Mouse (Mus musculus) kidney, postnatal 10 days (tissue): ENCODE results near the gene Ifna5.
"Not testable (repeated sequence)": the region's sequence is repeated elsewhere in the genome, so short reads cannot be mapped to it uniquely, and the experiment has no call there.

Experiments used
- DNase-seq: peaks from one replicate; pipeline ENCODE4 v3.0.0; 2021; ENCODE audit warnings: mixed read lengths

Gene Ifna5

DNA sequence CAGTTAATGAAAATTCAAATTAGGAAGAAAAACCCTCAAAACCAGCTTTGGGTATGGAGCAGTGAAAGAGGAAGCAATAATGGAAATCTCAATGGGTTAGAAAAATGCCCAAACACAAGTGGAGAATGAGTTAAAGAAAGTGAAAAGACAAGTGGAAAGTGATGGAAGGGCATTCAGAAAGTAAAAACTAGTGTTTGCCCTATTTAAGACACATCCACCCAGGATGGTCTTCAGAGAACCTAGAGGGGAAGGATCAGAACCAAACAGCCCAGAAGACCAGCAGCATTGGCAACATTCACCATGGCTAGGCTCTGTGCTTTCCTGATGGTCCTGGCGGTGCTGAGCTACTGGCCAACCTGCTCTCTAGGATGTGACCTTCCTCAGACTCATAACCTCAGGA lies at the start of gene Ifna5:
Ifna5 (plus strand) TSS at position 301 of the 400 bp plus-strand sequence.
- DNase-seq, result not testable (repeated sequence)

- peak; percentile 84 for DNase-seq
These were observed 46.9 kb upstream of the Ifna5 start, which contains the start of gene Gm13277 for GRCm38 (mm10) chr4:88788402-88788801. Gm13277 (plus strand) TSS chr4:88788632.

DNA sequence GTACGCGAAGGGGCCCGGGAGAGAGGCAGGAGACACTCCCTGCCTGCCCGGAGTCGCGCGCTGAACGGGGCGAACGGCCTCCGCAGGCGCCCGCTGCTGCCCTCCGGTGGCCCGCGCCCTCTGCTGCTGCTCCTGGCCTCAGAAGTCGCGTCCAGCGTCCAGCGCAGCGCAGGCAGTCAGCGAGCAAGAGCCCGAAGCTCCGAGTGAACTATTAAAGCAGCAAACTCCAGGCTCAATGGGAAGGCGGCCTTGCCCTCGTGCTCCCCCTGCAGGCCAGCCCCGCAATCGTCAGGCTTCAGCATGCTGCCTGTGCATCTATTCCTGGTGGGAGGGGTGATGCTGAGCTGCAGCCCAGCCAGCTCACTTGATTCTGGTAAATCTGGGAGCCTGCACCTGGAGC lies 44.1 kb upstream of the Ifna5 start, which contains the start of gene Gm13278:
Gm13278 (plus strand) TSS at position 301 of the 400 bp plus-strand sequence.
- not testable (repeated sequence) for DNase-seq

DNA sequence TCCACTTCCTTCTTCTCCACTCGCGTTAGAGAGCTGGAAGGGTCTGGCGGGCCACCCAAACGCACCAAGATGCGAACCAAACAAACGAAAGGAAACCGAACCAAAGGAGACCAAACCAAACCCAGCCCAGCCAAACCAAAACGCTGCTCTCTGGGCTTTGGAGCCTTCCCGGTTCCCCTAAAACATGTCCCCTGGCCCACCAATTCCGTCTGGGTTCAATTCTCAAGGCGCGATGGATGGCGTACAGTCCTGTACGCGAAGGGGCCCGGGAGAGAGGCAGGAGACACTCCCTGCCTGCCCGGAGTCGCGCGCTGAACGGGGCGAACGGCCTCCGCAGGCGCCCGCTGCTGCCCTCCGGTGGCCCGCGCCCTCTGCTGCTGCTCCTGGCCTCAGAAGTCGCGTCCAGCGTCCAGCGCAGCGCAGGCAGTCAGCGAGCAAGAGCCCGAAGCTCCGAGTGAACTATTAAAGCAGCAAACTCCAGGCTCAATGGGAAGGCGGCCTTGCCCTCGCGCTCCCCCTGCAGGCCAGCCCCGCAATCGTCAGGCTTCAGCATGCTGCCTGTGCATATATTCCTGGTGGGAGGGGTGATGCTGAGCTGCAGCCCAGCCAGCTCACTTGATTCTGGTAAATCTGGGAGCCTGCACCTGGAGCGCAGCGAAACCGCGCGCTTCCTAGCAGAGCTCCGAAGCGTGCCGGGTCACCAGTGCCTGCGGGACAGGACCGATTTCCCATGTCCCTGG lies 41.2 kb upstream of the Ifna5 start, which contains the start of gene Gm13275:
Gm13275 (plus strand) TSS at position 552 of the 740 bp plus-strand sequence.
- DNase-seq, result peak; percentile 50

- not testable (repeated sequence) for DNase-seq
These were observed 38.2 kb upstream of the Ifna5 start, which contains the start of gene Gm13279 for GRCm38 (mm10) chr4:88797097-88797496. Gm13279 (plus strand) TSS chr4:88797397.

GRCm38 (mm10) chr4:88799365-88799764 lies 36.0 kb upstream of the Ifna5 start, which contains the start of gene Gm13285:
Gm13285 (plus strand) TSS chr4:88799665.
- DNase-seq, result not testable (repeated sequence)

DNA sequence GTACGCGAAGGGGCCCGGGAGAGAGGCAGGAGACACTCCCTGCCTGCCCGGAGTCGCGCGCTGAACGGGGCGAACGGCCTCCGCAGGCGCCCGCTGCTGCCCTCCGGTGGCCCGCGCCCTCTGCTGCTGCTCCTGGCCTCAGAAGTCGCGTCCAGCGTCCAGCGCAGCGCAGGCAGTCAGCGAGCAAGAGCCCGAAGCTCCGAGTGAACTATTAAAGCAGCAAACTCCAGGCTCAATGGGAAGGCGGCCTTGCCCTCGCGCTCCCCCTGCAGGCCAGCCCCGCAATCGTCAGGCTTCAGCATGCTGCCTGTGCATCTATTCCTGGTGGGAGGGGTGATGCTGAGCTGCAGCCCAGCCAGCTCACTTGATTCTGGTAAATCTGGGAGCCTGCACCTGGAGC lies 32.4 kb upstream of the Ifna5 start, which contains the start of gene Gm13287:
Gm13287 (plus strand) TSS at position 301 of the 400 bp plus-strand sequence.
- DNase-seq, result not testable (repeated sequence)

DNA sequence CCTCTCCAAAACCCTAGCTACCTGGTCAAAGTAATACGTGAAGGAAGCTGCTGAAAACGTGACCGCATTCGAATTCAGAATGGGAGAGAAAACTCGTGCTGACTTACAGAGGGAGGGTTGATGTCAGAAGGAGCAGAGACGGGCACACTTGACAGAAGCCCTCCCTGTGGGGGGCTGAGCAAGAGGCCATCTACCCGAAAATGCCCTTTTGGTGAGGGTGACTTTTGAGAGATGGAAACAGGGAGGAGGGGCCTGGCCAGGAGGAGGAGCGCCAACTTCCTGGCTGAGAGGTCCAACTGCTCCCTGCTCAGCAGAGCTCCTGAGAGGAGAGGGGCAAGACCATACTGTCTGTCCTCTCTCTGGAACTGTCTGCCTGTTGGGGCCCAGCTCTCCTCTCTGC lies 30.1 kb upstream of the Ifna5 start, which contains the start of gene Gm13288:
Gm13288 (plus strand) TSS at position 301 of the 400 bp plus-strand sequence.
- not testable (repeated sequence) for DNase-seq

DNA sequence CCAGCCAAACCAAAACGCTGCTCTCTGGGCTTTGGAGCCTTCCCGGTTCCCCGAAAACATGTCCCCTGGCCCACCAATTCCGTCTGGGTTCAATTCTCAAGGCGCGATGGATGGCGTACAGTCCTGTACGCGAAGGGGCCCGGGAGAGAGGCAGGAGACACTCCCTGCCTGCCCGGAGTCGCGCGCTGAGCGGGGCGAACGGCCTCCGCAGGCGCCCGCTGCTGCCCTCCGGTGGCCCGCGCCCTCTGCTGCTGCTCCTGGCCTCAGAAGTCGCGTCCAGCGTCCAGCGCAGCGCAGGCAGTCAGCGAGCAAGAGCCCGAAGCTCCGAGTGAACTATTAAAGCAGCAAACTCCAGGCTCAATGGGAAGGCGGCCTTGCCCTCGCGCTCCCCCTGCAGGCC lies 29.6 kb upstream of the Ifna5 start:
- peak; percentile 53 for DNase-seq

- no peak for DNase-seq
These were observed 19.4 kb upstream of the Ifna5 start, which contains the start of gene Ifna7 for GRCm38 (mm10) chr4:88815928-88816327. Ifna7 (plus strand) TSS chr4:88816228.

GRCm38 (mm10) chr4:88819659-88820058 lies 15.7 kb upstream of the Ifna5 start, which contains the start of gene Ifna11:
Ifna11 (plus strand) TSS chr4:88819959.
- no peak for DNase-seq

DNA sequence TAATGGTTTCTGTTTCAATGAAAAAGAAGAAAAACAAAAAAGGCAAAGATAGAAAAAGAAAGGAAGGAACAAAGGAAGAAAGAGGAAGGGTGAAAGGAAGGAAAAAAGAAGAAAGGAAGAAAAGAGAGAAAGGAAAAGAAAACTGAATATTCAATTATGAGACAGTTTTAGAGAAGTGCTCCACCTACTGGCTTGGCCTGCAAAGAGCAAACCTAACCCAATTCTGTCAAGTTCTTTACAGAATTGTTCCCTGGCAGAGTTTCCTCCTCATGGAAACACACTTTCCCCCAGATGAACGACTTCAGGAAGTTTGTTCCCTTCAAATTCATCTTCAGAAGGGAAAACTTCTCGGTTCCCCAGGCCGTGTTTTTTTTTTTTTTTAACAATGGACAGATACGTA lies 12.3 kb upstream of the Ifna5 start:
- DNase-seq, result peak; percentile 31

GRCm38 (mm10) chr4:88827116-88827515 lies 8.2 kb upstream of the Ifna5 start, which contains the start of gene Ifna6:
Ifna6 (plus strand) TSS chr4:88827416.
- not testable (repeated sequence) for DNase-seq

GRCm38 (mm10) chr4:88830523-88830922 lies 4.8 kb upstream of the Ifna5 start:
- peak; percentile 43 for DNase-seq

GRCm38 (mm10) chr4:88838828-88839227 lies 3.5 kb downstream of the Ifna5 start:
- DNase-seq, result peak; percentile 15

- DNase-seq, result no peak
These were observed 4.7 kb downstream of the Ifna5 start for GRCm38 (mm10) chr4:88840058-88840457.

DNA sequence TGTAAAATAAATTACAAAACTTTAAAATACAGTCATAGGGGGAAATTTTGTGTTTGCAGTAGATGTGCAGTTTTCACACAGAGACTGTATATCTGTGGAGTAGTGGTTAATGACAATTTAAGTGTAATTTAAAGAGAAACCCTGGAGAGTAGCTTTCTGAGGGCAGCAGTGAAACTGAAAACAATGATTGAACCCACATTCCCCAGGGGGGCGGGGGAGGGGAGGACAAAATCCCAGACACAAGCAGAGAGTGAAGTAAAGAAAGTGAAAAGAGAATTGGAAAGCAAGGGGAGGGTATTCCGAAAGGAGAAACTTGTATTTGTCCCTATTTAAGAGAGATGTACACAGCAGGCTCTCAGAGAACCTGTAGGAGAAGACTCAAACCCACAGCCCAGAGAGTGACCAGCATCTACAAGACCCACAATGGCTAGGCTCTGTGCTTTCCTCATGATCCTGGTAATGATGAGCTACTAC lies 6.2 kb downstream of the Ifna5 start, which contains the start of gene Ifna4:
Ifna4 (plus strand) TSS at position 424 of the 474 bp plus-strand sequence.
- no peak for DNase-seq

DNA sequence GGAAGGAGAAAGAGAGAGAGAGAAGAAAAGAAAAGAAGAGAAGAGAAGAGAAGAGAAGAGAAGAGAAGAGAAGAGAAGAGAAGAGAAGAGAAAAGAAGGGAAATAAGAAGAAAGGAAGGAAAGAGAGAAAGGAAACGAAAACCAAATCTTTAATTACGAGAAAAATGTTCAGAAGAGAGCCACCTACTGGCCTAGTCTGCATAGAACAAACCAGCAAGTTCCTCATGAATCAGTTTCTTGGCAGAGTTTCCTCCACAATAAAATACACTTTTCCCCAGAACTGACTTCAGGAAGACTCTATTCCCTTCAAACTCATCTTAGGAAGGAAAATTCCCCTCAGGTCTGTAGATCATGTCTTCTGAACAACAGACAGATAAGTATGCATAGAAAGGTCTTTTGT lies 10.0 kb downstream of the Ifna5 start:
- no peak for DNase-seq

GRCm38 (mm10) chr4:88849698-88850097 lies 14.4 kb downstream of the Ifna5 start, which contains the start of gene Ifna1:
Ifna1 (plus strand) TSS chr4:88850087.
- DNase-seq, result no peak

DNA sequence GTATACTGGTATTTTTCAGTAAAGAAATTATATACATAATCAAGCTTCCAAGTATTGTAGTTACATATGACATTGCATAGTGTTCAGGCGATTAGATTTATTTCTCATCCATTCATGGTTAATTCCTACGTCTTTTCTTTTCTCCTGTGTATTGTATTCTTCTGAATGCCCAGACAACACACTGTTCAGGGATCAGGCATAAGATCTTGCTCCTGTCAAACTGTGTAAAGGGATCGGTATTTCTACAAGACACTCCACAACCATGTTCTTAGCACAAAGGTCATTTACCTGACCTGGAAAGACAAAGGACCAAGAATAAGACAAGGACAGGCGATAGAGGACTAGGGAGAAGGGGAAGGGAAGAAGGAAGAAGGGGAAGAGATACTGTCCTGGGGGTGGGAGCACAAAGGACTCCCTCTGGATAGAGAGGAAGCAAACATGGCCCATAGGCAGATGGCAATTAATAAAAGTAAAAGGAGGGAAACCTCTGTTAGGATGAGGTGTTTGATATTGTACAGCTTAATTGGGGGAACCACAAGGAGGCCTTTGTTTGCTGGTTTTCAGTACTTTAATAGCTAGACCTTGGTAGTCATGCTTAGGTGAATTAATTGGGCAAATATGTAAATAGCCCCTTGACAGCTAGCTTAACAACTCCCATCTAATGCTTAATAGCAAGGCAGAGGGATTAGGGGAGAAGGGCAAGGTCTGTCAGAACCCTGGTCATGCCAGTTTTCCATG lies 15.9 kb downstream of the Ifna5 start:
- no peak for DNase-seq

DNA sequence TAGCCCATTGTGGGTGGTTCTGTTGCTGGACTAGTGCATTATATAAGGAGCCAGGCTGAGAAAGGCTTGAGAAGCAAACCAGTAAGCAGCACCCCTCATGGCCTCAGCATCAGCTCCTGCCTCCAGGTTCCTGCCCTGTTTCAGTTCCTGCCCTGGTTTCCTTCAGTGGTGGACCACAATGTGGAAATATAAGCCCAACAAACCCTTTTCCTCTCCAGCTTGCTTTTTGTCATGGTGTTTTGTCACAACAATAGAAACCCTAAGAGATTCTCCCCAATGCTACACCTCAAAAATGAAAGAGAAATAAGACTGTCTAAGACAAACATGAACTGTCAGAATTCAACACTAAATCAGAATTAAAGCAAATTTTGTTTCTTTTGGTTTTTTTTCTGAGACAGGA lies 23.9 kb downstream of the Ifna5 start:
- DNase-seq, result no peak

DNA sequence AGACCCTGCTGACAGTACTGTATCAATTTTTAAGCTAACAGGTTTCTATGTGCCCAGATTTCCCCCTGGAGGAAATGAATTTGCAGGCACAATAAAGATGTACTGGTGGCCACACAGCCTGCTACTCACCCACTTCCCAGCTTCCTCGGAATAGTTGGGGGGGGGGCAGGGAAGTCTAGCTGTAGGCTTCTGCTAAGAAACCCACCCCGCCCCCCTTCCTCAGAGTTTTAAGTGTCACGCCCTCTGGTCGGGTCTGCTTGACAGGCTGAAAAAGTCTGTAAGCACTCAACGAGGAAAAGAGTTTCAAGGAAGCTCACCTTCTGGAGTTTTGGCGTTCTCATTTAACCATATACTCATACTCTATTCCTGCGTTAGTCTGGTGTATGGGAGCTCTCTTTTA lies 28.0 kb downstream of the Ifna5 start:
- no peak for DNase-seq

GRCm38 (mm10) chr4:88864599-88864998 lies 29.3 kb downstream of the Ifna5 start:
- DNase-seq, result no peak
